Mouse (Mus musculus) liver, adult 2 months (tissue): ENCODE results near the gene Ncan. TPM values are rescaled to one million over a fixed set of nuclear protein-coding genes. Genes with fewer than 3 reads are reported as not detected.
"Not testable (repeated sequence)": the region's sequence is repeated elsewhere in the genome, so short reads cannot be mapped to it uniquely, and the experiment has no call there.

Experiments used
- DNase-seq: peaks from one replicate; pipeline ENCODE4 v3.0.0-alpha.2; 2011; ENCODE audit warnings: low read depth, low spot score; ENCODE audit errors: extremely low read depth
- H3K27ac ChIP-seq: fragments of 200-500 bp; replicated peaks from 2 replicates; pipeline ENCODE4 v1.5.1; 2012; ENCODE audit warnings: low read depth, mild to moderate bottlenecking, control low read depth, inconsistent platforms, low read length; ENCODE audit not compliant: insufficient read depth
- H3K27me3 ChIP-seq: fragments of 200-500 bp; 2 replicates; pipeline ENCODE4 v1.6.1; 2012; ENCODE audit warnings: mild to moderate bottlenecking, moderate library complexity, low read length, inconsistent platforms; ENCODE audit not compliant: control insufficient read depth, insufficient read depth
- H3K36me3 ChIP-seq: fragments of 200-500 bp; 2 replicates; pipeline ENCODE4 v1.6.1; 2012; ENCODE audit warnings: low read length, inconsistent platforms; ENCODE audit not compliant: control insufficient read depth, insufficient read depth
- H3K4me1 ChIP-seq: fragments of 200-500 bp; 2 replicates; pipeline ENCODE4 v1.6.1; 2011; ENCODE audit warnings: low read length; ENCODE audit not compliant: control insufficient read depth, insufficient read depth
- H3K4me3 ChIP-seq: fragments of 200-500 bp; 2 replicates; pipeline ENCODE4 v1.5.1; 2011; ENCODE audit warnings: low read depth, mild to moderate bottlenecking, control low read depth, low read length, moderate library complexity; ENCODE audit not compliant: insufficient read depth
- H3K79me2 ChIP-seq: fragments of 200-500 bp; 2 replicates; pipeline ENCODE4 v1.6.1; 2012; ENCODE audit warnings: inconsistent platforms, mild to moderate bottlenecking, low read length, moderate library complexity; ENCODE audit not compliant: control insufficient read depth, insufficient read depth
- H3K9ac ChIP-seq: fragments of 200-500 bp; 2 replicates; pipeline ENCODE4 v1.6.1; 2012; ENCODE audit warnings: low read depth, mild to moderate bottlenecking, control low read depth, inconsistent platforms, low read length
- CTCF ChIP-seq: fragments of 200-500 bp; IDR thresholded peaks from 2 replicates; pipeline ENCODE4 v1.5.1; 2011; ENCODE audit warnings: low read depth, low read length, control low read depth
- POLR2A ChIP-seq: fragments of 200-500 bp; IDR thresholded peaks from 2 replicates; pipeline ENCODE4 v1.6.1; 2011; ENCODE audit warnings: low read length, control low read depth; ENCODE audit not compliant: insufficient read depth; ENCODE audit errors: extremely low read depth
- WGBS: fragments of 180-500 bp; shearing (Covaris S2); methylation state at CpG from one replicate; pipeline ENCODE4 v1.1.7; 2018; 5-methylcytosine and 5-hydroxymethylcytosine counted together
- polyA plus RNA-seq: library from polyadenylated mRNA; depleted of rRNA; stranded (reverse); fragments of >200 nt; gene quantifications from 2 replicates; pipeline ENCODE4 v1.2.3, GENCODE M21; 2012; rRNA removed
- total RNA-seq: library from RNA; depleted of rRNA; stranded (reverse); fragments of >200 nt; gene quantifications from 2 replicates; pipeline ENCODE4 v1.2.3, GENCODE M21; 2014; rRNA removed

Ncan gene
- total and polyA plus RNA-seq, 2 experiments, result not detected

DNA sequence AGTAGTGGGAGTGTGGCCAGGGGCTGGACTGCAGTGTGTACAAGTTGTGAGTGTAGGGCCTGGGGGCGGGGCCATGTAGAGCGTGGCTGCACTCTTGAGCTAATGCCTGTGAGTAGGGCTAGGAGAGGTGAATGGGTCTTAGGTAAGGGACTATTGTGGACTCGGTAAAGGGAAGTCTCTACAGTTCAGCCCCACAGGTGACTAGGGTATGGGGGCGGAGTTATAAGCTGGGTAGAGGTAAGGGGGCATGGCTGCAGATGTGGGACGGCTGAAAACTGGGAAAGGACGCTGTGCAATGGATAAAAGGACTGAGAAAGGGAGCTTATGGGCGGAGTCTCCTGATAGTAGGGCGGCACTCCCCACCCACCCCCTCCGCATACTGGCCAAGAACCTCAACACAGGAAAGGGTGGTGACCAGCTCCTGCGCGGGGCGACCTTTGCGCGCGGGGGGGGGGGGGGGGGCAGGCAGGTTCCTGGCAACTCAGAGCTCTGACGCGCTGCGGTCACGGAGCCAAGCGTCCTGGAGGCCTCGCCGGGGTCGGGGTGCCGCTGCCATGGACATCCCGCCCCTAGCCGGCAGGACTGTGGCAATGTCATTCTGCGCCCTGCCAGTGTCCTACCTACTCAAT is 48.1 kb downstream of the Ncan start, which contains the start of gene Tm6sf2:
Tm6sf2 (plus strand) TSS at position 484 of the 629 bp plus-strand sequence.
- Histone ChIP-seq H3K36me3 (peaks cover under 1% of the 10 kb centered on the region; the same call in 1 of the 2 replicates), H3K27me3 (no peaks in the 10 kb centered on the region), H3K79me2 (no peaks in the 10 kb centered on the region), H3K4me3 (peak within 1 kb of the TSS; percentile 60), H3K9ac (peak within 1 kb of the TSS; percentile 83), H3K27ac (peak within 1 kb of the TSS; percentile 98), H3K4me1 (peaks cover 15% of the 10 kb centered on the region)
- peak; percentile 94 for DNase-seq
- WGBS, result 4% methylated on average over 27 of the region's 27 CpGs
- TF ChIP-seq POLR2A, result 0 out of 2 replicates have a peak, but pooled peaks have one; percentile 30
- TF ChIP-seq CTCF, result no peak

DNA sequence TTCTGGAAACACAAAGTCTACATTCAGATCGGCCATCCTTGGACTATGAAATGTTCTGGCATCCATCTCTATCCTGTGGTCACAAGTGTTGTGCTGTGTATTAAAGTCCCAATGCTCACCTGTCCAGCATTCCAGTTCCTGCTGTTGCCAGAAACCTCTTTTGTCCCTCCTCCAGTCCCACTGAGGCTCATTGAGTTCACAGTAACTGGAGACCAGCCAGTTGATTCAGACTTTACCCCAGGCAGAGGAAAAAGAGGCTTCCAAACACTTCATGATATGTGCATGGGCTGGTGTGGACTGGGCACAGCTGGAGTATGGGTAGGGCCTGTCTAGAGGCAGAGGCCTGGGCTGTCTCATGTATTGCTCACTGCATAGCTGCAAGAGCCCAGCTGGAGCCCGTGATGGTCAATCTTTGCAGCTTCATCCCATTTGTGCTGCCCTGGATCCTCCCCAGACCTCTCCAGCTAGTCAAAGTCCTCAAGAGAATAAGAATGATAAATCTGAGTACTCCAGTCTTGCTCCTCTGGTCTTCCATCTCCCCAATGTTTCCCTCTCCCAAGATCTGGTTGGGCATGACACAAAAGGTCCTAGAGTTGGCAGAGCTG is 48.7 kb downstream of the Ncan start:
- 16% methylated on average over 2 of the region's 2 CpGs for WGBS
- Histone ChIP-seq H3K4me3 (no peak overlapping the region), H3K79me2 (no peaks in the 10 kb centered on the region), H3K9ac (peak overlapping the region; percentile 16), H3K27ac (peak overlapping the region; percentile 89), H3K4me1 (peaks cover 15% of the 10 kb centered on the region), H3K27me3 (no peaks in the 10 kb centered on the region), H3K36me3 (peaks cover 3% of the 10 kb centered on the region; the same call in 1 of the 2 replicates)
- peak; percentile 97 for DNase-seq
- TF ChIP-seq POLR2A (no peak), CTCF (no peak)

DNA sequence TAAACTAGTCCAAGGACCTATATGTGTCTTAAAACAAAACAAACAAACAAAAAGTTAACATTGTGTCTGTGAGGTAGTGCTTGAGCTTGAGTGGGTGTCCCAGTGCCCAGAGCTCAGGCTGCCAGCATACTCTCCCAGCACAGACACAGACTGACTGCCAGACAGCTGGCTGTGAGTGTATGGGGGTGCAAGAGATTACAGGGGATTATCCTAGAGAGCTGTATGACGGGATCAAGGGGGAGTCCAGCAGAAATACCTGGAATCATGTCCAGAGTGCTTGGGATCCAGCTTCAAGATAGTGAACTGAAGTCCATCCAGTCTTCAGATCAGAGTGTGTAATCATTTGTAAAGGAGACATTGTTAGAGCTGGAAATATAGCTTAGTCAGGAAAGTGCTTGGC is 63.0 kb downstream of the Ncan start:
- H3K4me3 ChIP-seq, result no peak overlapping the region
- WGBS, result 93% methylated on average over 1 of the region's 1 CpGs
- peaks cover 58% of the 10 kb centered on the region for H3K36me3 ChIP-seq
- TF ChIP-seq CTCF, result no peak
- no peaks in the 10 kb centered on the region for H3K4me1 ChIP-seq
- DNase-seq, result no peak
- no peak overlapping the region for H3K9ac ChIP-seq
- 0 out of 2 replicates have a peak, but pooled peaks cover 2% of the 10 kb centered on the region for H3K79me2 ChIP-seq
- no peaks in the 10 kb centered on the region for H3K27me3 ChIP-seq
- no peak overlapping the region for H3K27ac ChIP-seq

DNA sequence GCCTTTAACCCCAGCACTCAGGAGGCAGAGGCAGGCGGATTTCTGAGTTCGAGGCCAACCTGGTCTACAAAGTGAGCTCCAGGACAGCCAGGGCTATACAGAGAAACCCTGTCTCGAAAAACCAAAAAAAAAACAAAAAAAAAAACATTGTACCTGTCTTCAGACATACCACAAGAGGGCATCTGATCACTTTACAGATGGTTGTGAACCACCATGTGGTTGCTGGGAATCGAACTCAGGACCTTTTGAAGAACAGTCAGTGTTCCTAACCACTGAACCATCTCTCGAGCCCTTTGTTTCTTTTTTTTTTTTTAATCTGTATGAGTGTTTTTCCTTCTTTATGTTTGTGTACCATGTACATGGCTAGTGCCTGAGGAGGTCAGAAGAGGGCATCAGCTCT is 70.2 kb downstream of the Ncan start:
- not testable (repeated sequence) for H3K9ac ChIP-seq, H3K27me3 ChIP-seq, H3K4me3 ChIP-seq, H3K27ac ChIP-seq, DNase-seq, H3K4me1 ChIP-seq, H3K79me2 ChIP-seq
- peaks cover 47% of the 10 kb centered on the region for H3K36me3 ChIP-seq
- 95% methylated on average over 5 of the region's 5 CpGs for WGBS

DNA sequence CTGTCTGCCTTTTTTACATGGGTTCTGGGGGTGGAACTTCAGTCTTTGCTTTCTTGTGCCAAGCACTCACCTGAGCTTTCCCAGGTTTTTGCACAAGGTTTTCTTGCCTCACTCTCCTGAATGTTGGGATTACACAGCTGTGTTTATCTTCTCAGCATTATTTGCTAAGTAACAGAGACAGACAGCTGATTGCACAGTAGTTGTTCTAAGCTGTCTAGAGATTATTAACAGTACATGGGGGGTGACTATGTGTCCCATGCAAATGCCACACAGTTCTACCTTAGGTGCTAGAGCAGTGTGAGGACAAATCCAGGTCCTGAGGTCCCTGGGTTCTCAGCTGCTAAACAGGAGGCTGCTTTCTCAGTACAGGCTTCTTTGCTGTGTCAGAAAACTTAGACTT is 71.0 kb downstream of the Ncan start:
- Histone ChIP-seq H3K79me2 (peaks cover 5% of the 10 kb centered on the region; the same call in 1 of the 2 replicates), H3K27me3 (no peaks in the 10 kb centered on the region), H3K4me3 (no peak overlapping the region), H3K27ac (no peak overlapping the region), H3K4me1 (no peaks in the 10 kb centered on the region), H3K9ac (no peak overlapping the region), H3K36me3 (peaks cover 40% of the 10 kb centered on the region)
- TF ChIP-seq CTCF (no peak), POLR2A (no peak)
- no peak for DNase-seq

DNA sequence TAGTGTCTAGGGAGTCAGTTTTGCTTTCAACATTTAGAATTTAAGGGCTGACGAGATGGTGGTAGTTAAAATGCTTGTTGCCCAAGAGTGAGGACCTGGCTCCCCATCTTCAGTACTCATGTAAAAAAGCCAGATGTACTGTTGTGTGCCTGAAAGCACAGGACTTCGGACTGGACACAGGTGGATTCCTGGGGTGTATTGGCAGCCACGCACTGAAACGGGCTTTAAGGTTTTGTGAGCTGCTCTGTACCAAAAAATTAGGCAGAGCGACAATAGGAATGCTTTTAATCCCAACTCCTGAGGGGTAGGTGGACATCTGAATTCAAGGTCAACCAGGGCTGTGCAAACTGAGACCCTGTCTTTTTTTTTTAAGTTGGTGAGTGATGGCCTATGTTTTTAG is 76.7 kb downstream of the Ncan start:
- Histone ChIP-seq H3K79me2 (peaks cover 55% of the 10 kb centered on the region), H3K27ac (no peak overlapping the region), H3K4me1 (peaks cover 13% of the 10 kb centered on the region), H3K9ac (no peak overlapping the region), H3K27me3 (no peaks in the 10 kb centered on the region), H3K36me3 (peaks cover 8% of the 10 kb centered on the region; the same call in 1 of the 2 replicates), H3K4me3 (no peak overlapping the region)
- no peak for DNase-seq
- no peak for TF ChIP-seq CTCF
- TF ChIP-seq POLR2A, result no peak
- WGBS, result 60% methylated on average over 5 of the region's 5 CpGs

Other genes starting within 250 kb of the Ncan start
- gene Cilp2, start 233.2 kb downstream of the Ncan start, total RNA-seq, result under 0.01 TPM in 1 of 2 replicates, not detected in the other
- 0.01 and 0.05 TPM in 2 replicates for gene Cilp2, start 233.2 kb downstream of the Ncan start, polyA plus RNA-seq
- gene Tssk6, start 218.7 kb downstream of the Ncan start, total RNA-seq, result not detected in 2 replicates
- gene Tssk6, start 218.7 kb downstream of the Ncan start, polyA plus RNA-seq, result 0.09 TPM in 1 of 2 replicates, not detected in the other
- 132 and 141 TPM in 2 replicates for gene Ndufa13, start 218.3 kb downstream of the Ncan start, total RNA-seq
- gene Ndufa13, start 218.3 kb downstream of the Ncan start, polyA plus RNA-seq, result 206 and 221 TPM in 2 replicates
- 0.20 and 0.83 TPM in 2 replicates for gene Yjefn3, start 218.2 kb downstream of the Ncan start, total RNA-seq
- 1.4 and 2.0 TPM in 2 replicates for gene Yjefn3, start 218.2 kb downstream of the Ncan start, polyA plus RNA-seq
- gene Gatad2a, start 124.5 kb downstream of the Ncan start, total RNA-seq, result 11.2 and 16.8 TPM in 2 replicates
- 35.0 and 35.5 TPM in 2 replicates for gene Gatad2a, start 124.5 kb downstream of the Ncan start, polyA plus RNA-seq
- gene Mau2, start 78.1 kb downstream of the Ncan start, total RNA-seq, result 18.0 and 24.4 TPM in 2 replicates
- 30.1 and 40.5 TPM in 2 replicates for gene Mau2, start 78.1 kb downstream of the Ncan start, polyA plus RNA-seq
- 5.1 and 5.6 TPM in 2 replicates for gene Sugp1, start 78.1 kb downstream of the Ncan start, total RNA-seq
- gene Sugp1, start 78.1 kb downstream of the Ncan start, polyA plus RNA-seq, result 5.1 and 5.3 TPM in 2 replicates
- gene Tm6sf2, start 47.9 kb downstream of the Ncan start, total RNA-seq, result 43.8 and 67.9 TPM in 2 replicates
- 152 and 203 TPM in 2 replicates for gene Tm6sf2, start 47.9 kb downstream of the Ncan start, polyA plus RNA-seq
- gene Hapln4, start 37.4 kb downstream of the Ncan start, total RNA-seq, result 2.2 and 4.2 TPM in 2 replicates
- 4.4 and 8.8 TPM in 2 replicates for gene Hapln4, start 37.4 kb downstream of the Ncan start, polyA plus RNA-seq
- 3.3 and 4.4 TPM in 2 replicates for gene Nr2c2ap, start 10.5 kb upstream of the Ncan start, total RNA-seq
- gene Nr2c2ap, start 10.5 kb upstream of the Ncan start, polyA plus RNA-seq, result 15.0 and 16.6 TPM in 2 replicates
- 9.4 and 13.6 TPM in 2 replicates for gene Rfxank, start 18.3 kb upstream of the Ncan start, total RNA-seq
- gene Rfxank, start 18.3 kb upstream of the Ncan start, polyA plus RNA-seq, result 16.0 and 27.8 TPM in 2 replicates
- gene Borcs8, start 18.6 kb upstream of the Ncan start, total RNA-seq, result 20.1 and 20.7 TPM in 2 replicates
- gene Borcs8, start 18.6 kb upstream of the Ncan start, polyA plus RNA-seq, result 53.4 and 55.0 TPM in 2 replicates
- gene Mef2b, start 18.8 kb upstream of the Ncan start, total RNA-seq, result 0.09 and 0.34 TPM in 2 replicates
- gene Mef2b, start 18.8 kb upstream of the Ncan start, polyA plus RNA-seq, result not detected in 2 replicates
- gene Tmem161a, start 51.5 kb upstream of the Ncan start, total RNA-seq, result 18.3 and 20.4 TPM in 2 replicates
- gene Tmem161a, start 51.5 kb upstream of the Ncan start, polyA plus RNA-seq, result 40.4 and 60.4 TPM in 2 replicates
- gene Slc25a42, start 91.4 kb upstream of the Ncan start, total RNA-seq, result 31.4 and 48.5 TPM in 2 replicates
- gene Slc25a42, start 91.4 kb upstream of the Ncan start, polyA plus RNA-seq, result 96.9 and 117 TPM in 2 replicates
- gene Sugp2, start 113.4 kb upstream of the Ncan start, total RNA-seq, result 5.3 and 7.0 TPM in 2 replicates
- 9.7 and 12.4 TPM in 2 replicates for gene Sugp2, start 113.4 kb upstream of the Ncan start, polyA plus RNA-seq
- 4.4 and 6.2 TPM in 2 replicates for gene Armc6, start 113.6 kb upstream of the Ncan start, total RNA-seq
- 9.6 and 11.6 TPM in 2 replicates for gene Armc6, start 113.6 kb upstream of the Ncan start, polyA plus RNA-seq
- gene Homer3, start 162.0 kb upstream of the Ncan start, total RNA-seq, result 1.4 and 2.6 TPM in 2 replicates
- 3.1 and 3.7 TPM in 2 replicates for gene Homer3, start 162.0 kb upstream of the Ncan start, polyA plus RNA-seq
- gene Ddx49, start 181.6 kb upstream of the Ncan start, total RNA-seq, result 19.3 and 22.7 TPM in 2 replicates
- 24.4 and 36.5 TPM in 2 replicates for gene Ddx49, start 181.6 kb upstream of the Ncan start, polyA plus RNA-seq
- 169 and 197 TPM in 2 replicates for gene Cope, start 181.6 kb upstream of the Ncan start, total RNA-seq
- 327 and 394 TPM in 2 replicates for gene Cope, start 181.6 kb upstream of the Ncan start, polyA plus RNA-seq
- gene Cers1, start 194.9 kb upstream of the Ncan start, total RNA-seq, result not detected in 2 replicates
- 0.04 TPM in 2 replicates for gene Cers1, start 194.9 kb upstream of the Ncan start, polyA plus RNA-seq
- not detected in 2 replicates for gene Gdf1, start 208.9 kb upstream of the Ncan start, total RNA-seq
- not detected in 2 replicates for gene Gdf1, start 208.9 kb upstream of the Ncan start, polyA plus RNA-seq
- gene Upf1, start 232.4 kb upstream of the Ncan start, total RNA-seq, result 19.0 and 26.3 TPM in 2 replicates
- gene Upf1, start 232.4 kb upstream of the Ncan start, polyA plus RNA-seq, result 20.3 and 22.3 TPM in 2 replicates